Mouse (Mus musculus): Measurements from ENCODE around the gene Rnase4. TPM values are rescaled to one million over a fixed set of nuclear protein-coding genes. Genes with fewer than 3 reads are reported as not detected.

Rnase4 gene
- polyA plus RNA-seq, 1 experiment from 2014 or later: 16.1 TPM

GRCm38 (mm10) chr14:51111966-51112365, 21.1 kb downstream of the Rnase4 start:
- no peaks in the 10 kb centered on the region for H3K27me3 ChIP-seq
- no peak overlapping the region for H3K4me2 ChIP-seq
- H3K27ac ChIP-seq (replicated peaks): no peak overlapping the region
- no peak overlapping the region for H3K4me3 ChIP-seq
- no peaks in the 10 kb centered on the region for H3K9me3 ChIP-seq
- no peaks in the 10 kb centered on the region for H3K4me1 ChIP-seq (replicated peaks)
- H3K9ac ChIP-seq: no peak overlapping the region
- ATAC-seq (ENCODE audit: low read depth): no peak
- no peaks in the 10 kb centered on the region for H3K36me3 ChIP-seq
- 67% methylated on average over 3 of the region's 3 CpGs for WGBS

- no peak overlapping the region for H3K27ac ChIP-seq (replicated peaks)
- no peak overlapping the region for H3K9ac ChIP-seq
- 41% methylated on average over 9 of the region's 9 CpGs for WGBS
- no peak for ATAC-seq (ENCODE audit: low read depth)
- H3K4me2 ChIP-seq: no peak overlapping the region
- H3K4me3 ChIP-seq: no peak overlapping the region
- 0 out of 2 replicates have a peak, but pooled peaks cover under 1% of the 10 kb centered on the region for H3K9me3 ChIP-seq
- H3K36me3 ChIP-seq: no peaks in the 10 kb centered on the region
- H3K27me3 ChIP-seq: no peaks in the 10 kb centered on the region
- H3K4me1 ChIP-seq (replicated peaks): no peaks in the 10 kb centered on the region
Observed at GRCm38 (mm10) chr14:51113476-51113875, 22.6 kb downstream of the Rnase4 start.

- H3K9me3 ChIP-seq: peaks cover 3% of the 10 kb centered on the region; the same call in 1 of the 2 replicates
- 53% methylated on average over 12 of the region's 12 CpGs for WGBS
- ATAC-seq (ENCODE audit: low read depth): no peak
- no peaks in the 10 kb centered on the region for H3K36me3 ChIP-seq
- H3K4me3 ChIP-seq: no peak within 1 kb of the TSS
- H3K27ac ChIP-seq (replicated peaks): no peak within 1 kb of the TSS
- no peak within 1 kb of the TSS for H3K9ac ChIP-seq
- no peaks in the 10 kb centered on the region for H3K4me1 ChIP-seq (replicated peaks)
- H3K4me2 ChIP-seq: no peak within 1 kb of the TSS
- no peaks in the 10 kb centered on the region for H3K27me3 ChIP-seq
Observed at GRCm38 (mm10) chr14:51113916-51114560, 23.2 kb downstream of the Rnase4 start, which contains the start of gene Eddm3b. Eddm3b (plus strand) TSS chr14:51114426.

DNA sequence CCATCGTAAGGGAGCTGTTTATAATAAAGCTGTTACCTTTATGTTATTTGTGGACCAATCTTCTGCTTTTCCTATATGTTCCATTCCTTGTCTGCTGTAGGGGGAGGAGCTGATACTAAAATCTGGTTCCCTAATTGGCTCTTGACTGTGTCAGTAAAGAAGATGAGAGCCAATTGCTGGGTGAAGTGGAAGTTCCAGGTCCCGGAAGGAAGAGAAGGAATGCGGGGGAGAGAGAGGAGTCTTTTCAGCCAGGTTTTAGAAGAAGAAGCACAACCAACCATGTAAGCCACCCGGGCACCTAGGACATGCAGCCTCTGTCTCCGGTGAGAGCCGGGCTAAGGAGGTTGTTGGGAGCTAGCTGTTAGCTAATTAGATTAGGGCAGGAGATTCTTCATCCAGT, 34.8 kb downstream of the Rnase4 start:
- no peak overlapping the region for H3K9ac ChIP-seq
- no peaks in the 10 kb centered on the region for H3K4me1 ChIP-seq (replicated peaks)
- 0 out of 2 replicates have a peak, but pooled peaks cover 3% of the 10 kb centered on the region for H3K9me3 ChIP-seq
- H3K36me3 ChIP-seq: no peaks in the 10 kb centered on the region
- no peaks in the 10 kb centered on the region for H3K27me3 ChIP-seq
- H3K27ac ChIP-seq (replicated peaks): no peak overlapping the region
- no peak overlapping the region for H3K4me2 ChIP-seq
- 82% methylated on average over 6 of the region's 6 CpGs for WGBS
- ATAC-seq (ENCODE audit: low read depth): no peak
- no peak overlapping the region for H3K4me3 ChIP-seq

GRCm38 (mm10) chr14:51127648-51128258, 36.9 kb downstream of the Rnase4 start:
- no peak for ATAC-seq (ENCODE audit: low read depth)

GRCm38 (mm10) chr14:51128775-51129623, 38.1 kb downstream of the Rnase4 start:
- H3K9me3 ChIP-seq: 0 out of 2 replicates have a peak, but pooled peaks cover 3% of the 10 kb centered on the region
- ATAC-seq (ENCODE audit: low read depth): no peak
- H3K4me3 ChIP-seq: no peak overlapping the region
- no peaks in the 10 kb centered on the region for H3K27me3 ChIP-seq
- H3K36me3 ChIP-seq: no peaks in the 10 kb centered on the region
- 88% methylated on average over 9 of the region's 9 CpGs for whole genome bisulfite sequencing
- no peak overlapping the region for H3K9ac ChIP-seq
- no peak overlapping the region for H3K27ac ChIP-seq (replicated peaks)
- no peaks in the 10 kb centered on the region for H3K4me1 ChIP-seq (replicated peaks)
- H3K4me2 ChIP-seq: no peak overlapping the region

More at GRCm38 (mm10) chr14:51127648-51128258, 36.9 kb downstream of the Rnase4 start:
- Histone ChIP-seq H3K4me3 (no peak overlapping the region), H3K27me3 (no peaks in the 10 kb centered on the region), H3K9me3 (0 out of 2 replicates have a peak, but pooled peaks cover 3% of the 10 kb centered on the region), H3K9ac (no peak overlapping the region), H3K4me1 (replicated peaks) (no peaks in the 10 kb centered on the region), H3K4me2 (no peak overlapping the region), H3K27ac (replicated peaks) (no peak overlapping the region), H3K36me3 (no peaks in the 10 kb centered on the region)
- WGBS: 56% methylated on average over 2 of the region's 2 CpGs

GRCm38 (mm10) chr14:51129624-51129975, 38.7 kb downstream of the Rnase4 start:
- no peaks in the 10 kb centered on the region for H3K27me3 ChIP-seq
- H3K9ac ChIP-seq: no peak overlapping the region
- 83% methylated on average over 4 of the region's 4 CpGs for WGBS
- no peaks in the 10 kb centered on the region for H3K4me1 ChIP-seq (replicated peaks)
- no peak overlapping the region for H3K27ac ChIP-seq (replicated peaks)
- ATAC-seq (ENCODE audit: low read depth): no peak
- H3K36me3 ChIP-seq: no peaks in the 10 kb centered on the region
- no peak overlapping the region for H3K4me2 ChIP-seq
- H3K4me3 ChIP-seq: no peak overlapping the region
- H3K9me3 ChIP-seq: 0 out of 2 replicates have a peak, but pooled peaks cover 3% of the 10 kb centered on the region

GRCm38 (mm10) chr14:51130315-51130940, 39.6 kb downstream of the Rnase4 start:
- H3K4me2 ChIP-seq: no peak overlapping the region
- 88% methylated on average over 9 of the region's 9 CpGs for WGBS
- H3K9ac ChIP-seq: no peak overlapping the region
- no peaks in the 10 kb centered on the region for H3K4me1 ChIP-seq (replicated peaks)
- no peaks in the 10 kb centered on the region for H3K27me3 ChIP-seq
- H3K9me3 ChIP-seq: no peaks in the 10 kb centered on the region
- no peak for ATAC-seq (ENCODE audit: low read depth)
- no peak overlapping the region for H3K27ac ChIP-seq (replicated peaks)
- no peaks in the 10 kb centered on the region for H3K36me3 ChIP-seq
- H3K4me3 ChIP-seq: no peak overlapping the region

- no peak overlapping the region for H3K9ac ChIP-seq
Observed at GRCm38 (mm10) chr14:51131086-51131815, 40.4 kb downstream of the Rnase4 start.

GRCm38 (mm10) chr14:51132372-51132771, 41.5 kb downstream of the Rnase4 start:
- Histone ChIP-seq H3K9ac (no peak overlapping the region), H3K4me1 (replicated peaks) (no peaks in the 10 kb centered on the region), H3K27ac (replicated peaks) (no peak overlapping the region), H3K4me2 (no peak overlapping the region), H3K27me3 (no peaks in the 10 kb centered on the region), H3K9me3 (no peaks in the 10 kb centered on the region), H3K4me3 (no peak overlapping the region), H3K36me3 (no peaks in the 10 kb centered on the region)
- no peak for ATAC-seq (ENCODE audit: low read depth)
- 92% methylated on average over 4 of the region's 4 CpGs for WGBS

More at GRCm38 (mm10) chr14:51131086-51131815, 40.4 kb downstream of the Rnase4 start:
- Histone ChIP-seq H3K27me3 (no peaks in the 10 kb centered on the region), H3K4me2 (no peak overlapping the region), H3K36me3 (no peaks in the 10 kb centered on the region), H3K4me3 (no peak overlapping the region), H3K9me3 (no peaks in the 10 kb centered on the region), H3K4me1 (replicated peaks) (no peaks in the 10 kb centered on the region), H3K27ac (replicated peaks) (no peak overlapping the region)
- WGBS: 85% methylated on average over 7 of the region's 7 CpGs
- no peak for ATAC-seq (ENCODE audit: low read depth)

DNA sequence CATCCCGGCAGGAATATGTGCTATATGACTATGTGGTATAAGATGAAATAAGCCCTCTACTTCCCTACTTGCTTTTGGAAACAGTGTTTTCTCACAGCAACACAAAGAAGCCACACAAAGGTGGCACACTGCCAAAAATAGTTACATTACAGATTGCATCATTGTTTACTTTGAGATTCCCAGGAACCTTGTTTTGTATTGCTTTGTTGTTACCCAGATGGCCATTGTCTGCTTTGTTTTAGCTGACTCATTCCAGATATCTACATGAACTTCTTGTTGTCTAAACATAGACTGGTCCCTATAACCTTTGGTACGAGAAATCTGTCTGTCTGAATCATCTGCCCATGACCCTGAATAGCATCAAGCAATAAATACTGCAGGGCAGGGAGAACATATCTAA, 49.5 kb downstream of the Rnase4 start:
- WGBS: 83% methylated on average over 2 of the region's 2 CpGs
- Histone ChIP-seq H3K9me3 (no peaks in the 10 kb centered on the region), H3K27me3 (no peaks in the 10 kb centered on the region), H3K4me2 (no peak overlapping the region), H3K4me1 (replicated peaks) (no peaks in the 10 kb centered on the region), H3K9ac (no peak overlapping the region), H3K4me3 (no peak overlapping the region), H3K36me3 (no peaks in the 10 kb centered on the region), H3K27ac (replicated peaks) (no peak overlapping the region)
- no peak for ATAC-seq (ENCODE audit: low read depth)
